Comparison of ENCODE assay signal across 10 mouse cellular contexts in genomic region chr11:74653385-74653784, GRCm38 (mm10). TPM values are rescaled to one million over a fixed set of nuclear protein-coding genes. Genes with fewer than 3 reads are reported as not detected.
DNase-seq lines count a peak whose midpoint lies in the region; ATAC-seq and TF ChIP-seq lines count a peak whose summit lies in the region.
"Had no signal": no experiment of that assay in that cellular context is flagged by ENCODE, and none has a peak within 500 bp of the region (broad histone marks: within the 10 kb centered on the region; RNA-seq: fewer than 3 reads in every experiment).

No protein-coding gene starts in this region.

- no peaks in the 10 kb centered on the region for H3K9me3 ChIP-seq in limb, embryonic 14.5 days (ENCODE audit: control insufficient read depth, low read length)
- H3K9me3 ChIP-seq in forebrain, embryonic 12.5 days = 0 out of 2 replicates have a peak, but pooled peaks cover 4% of the 10 kb centered on the region

- H3K27ac ChIP-seq in brown adipose tissue, adult 24 weeks (replicated peaks; ENCODE audit: low read depth, low read length) = peak overlapping the region; percentile 69
- no peak overlapping the region for H3K27ac ChIP-seq in limb, embryonic 14.5 days (replicated peaks; ENCODE audit: low read depth, low read length)
- H3K27ac ChIP-seq in forebrain, embryonic 12.5 days = no peak overlapping the region

- H3K27me3 ChIP-seq in limb, embryonic 14.5 days (ENCODE audit: control insufficient read depth, insufficient read depth, low read length) = no peaks in the 10 kb centered on the region
- no peaks in the 10 kb centered on the region for H3K27me3 ChIP-seq in forebrain, embryonic 12.5 days

- 0 out of 2 replicates have a peak overlapping the region, but pooled peaks have one; percentile 14 for H3K9ac ChIP-seq in limb, embryonic 14.5 days (ENCODE audit: low read depth, low read length, severe bottlenecking)
- H3K9ac ChIP-seq in forebrain, embryonic 12.5 days = no peak overlapping the region
- H3K9ac ChIP-seq: lung, embryonic 14.5 days had no signal

- H3K36me3 ChIP-seq in limb, embryonic 14.5 days (ENCODE audit: control insufficient read depth, insufficient read depth, low read length) = peaks cover 23% of the 10 kb centered on the region
- peaks cover 18% of the 10 kb centered on the region for H3K36me3 ChIP-seq in forebrain, embryonic 12.5 days (replicated peaks)

- ATAC-seq in limb, embryonic 14.5 days (ENCODE audit: low FRiP score, low read depth) = no peak
- ATAC-seq in forebrain, embryonic 12.5 days (ENCODE audit: low FRiP score) = no peak
- no peak for ATAC-seq in cerebellum, adult (ENCODE audit: insufficient number of reproducible peaks, low FRiP score, low TSS enrichment)

- TF ChIP-seq POLR2A in limb, embryonic 14.5 days (IDR thresholded peaks at IDR 0.05; ENCODE audit: borderline replicate concordance, extremely low read depth, insufficient read depth, insufficient read length) = no peak

- H3K4me3 ChIP-seq in brown adipose tissue, adult 24 weeks (ENCODE audit: insufficient read depth, low read depth, low read length) = peak overlapping the region; percentile 48
- no peak overlapping the region for H3K4me3 ChIP-seq in limb, embryonic 14.5 days (replicated peaks; ENCODE audit: low read length)
- H3K4me3 ChIP-seq in forebrain, embryonic 12.5 days (replicated peaks) = no peak overlapping the region
- H3K4me3 ChIP-seq: erythroblast, embryonic 14.5 days had no signal

- DNase-seq in ES-CJ7 (ENCODE audit: low read depth, low spot score) = peak; percentile 40
- peak; percentile 62 for DNase-seq in heart, postnatal 4 days
- DNase-seq in limb, embryonic 14.5 days (ENCODE audit: low spot score) = no peak
- DNase-seq in cerebellum, adult 9-10 months = no peak
- no peak for DNase-seq in thymus, postnatal 0 days (ENCODE audit: low spot score)
- DNase-seq: lung, embryonic 14.5 days had no signal

- 48% methylated on average over 6 of the region's 6 CpGs for WGBS in limb, embryonic 14.5 days
- WGBS in forebrain, embryonic 12.5 days = 73% methylated on average over 6 of the region's 6 CpGs

- H3K4me1 ChIP-seq in brown adipose tissue, adult 24 weeks (ENCODE audit: control insufficient read depth, insufficient read depth, insufficient read length, low read length) = peaks cover 3% of the 10 kb centered on the region; the same call in 1 of the 2 replicates
- H3K4me1 ChIP-seq in limb, embryonic 14.5 days (ENCODE audit: control insufficient read depth, insufficient read depth, low read length) = peaks cover 13% of the 10 kb centered on the region
- H3K4me1 ChIP-seq in forebrain, embryonic 12.5 days = peaks cover 34% of the 10 kb centered on the region

- H3K4me2 ChIP-seq in limb, embryonic 14.5 days (replicated peaks; ENCODE audit: low read depth, low read length, severe bottlenecking) = no peak overlapping the region
- no peak overlapping the region for H3K4me2 ChIP-seq in forebrain, embryonic 12.5 days
- H3K4me2 ChIP-seq: lung, embryonic 14.5 days had no signal

RNA-seq across cellular contexts. Expression of gene Cluh, which starts 4.1 kb away (rescaled TPM):
- polyA plus RNA-seq in brown adipose tissue, adult 24 weeks (2012; ENCODE audit: insufficient read depth, insufficient read length, missing spikeins) = 126 and 174 TPM in 2 replicates
- total RNA-seq in heart, postnatal 4 days (2021) = 100 to 1,000 TPM; 220 to 229 TPM
- polyA plus RNA-seq in limb, embryonic 14.5 days (2012; rRNA removed) = 44.8 and 48.8 TPM in 2 replicates
- 21.3 and 21.7 TPM in 2 replicates for polyA plus RNA-seq in limb, embryonic 14.5 days (2014; fragmentation: Nextera tagmentation; extraction: Ambion mirVana)
- 18.0 and 18.5 TPM in 2 replicates for polyA plus RNA-seq in forebrain, embryonic 12.5 days (2016; fragmentation: Nextera tagmentation; extraction: Ambion mirVana)
- 11.3 and 11.5 TPM in 2 replicates for polyA plus RNA-seq in thymus, postnatal 0 days (2015; fragmentation: Nextera tagmentation; extraction: Ambion mirVana)

RNA-seq across cellular contexts. Expression of gene Ccdc92b, which starts 34.0 kb away (rescaled TPM):
- polyA plus RNA-seq in brown adipose tissue, adult 24 weeks (2012; ENCODE audit: insufficient read depth, insufficient read length, missing spikeins) = not detected in 2 replicates
- total RNA-seq in heart, postnatal 4 days (2021) = under 1 TPM; 0.60 to 0.72 TPM
- 0.46 and 0.50 TPM in 2 replicates for polyA plus RNA-seq in limb, embryonic 14.5 days (2012; rRNA removed)
- 0.36 and 0.64 TPM in 2 replicates for polyA plus RNA-seq in limb, embryonic 14.5 days (2014; fragmentation: Nextera tagmentation; extraction: Ambion mirVana)
- 1.6 and 1.9 TPM in 2 replicates for polyA plus RNA-seq in forebrain, embryonic 12.5 days (2016; fragmentation: Nextera tagmentation; extraction: Ambion mirVana)
- 0.06 and 0.10 TPM in 2 replicates for polyA plus RNA-seq in thymus, postnatal 0 days (2015; fragmentation: Nextera tagmentation; extraction: Ambion mirVana)

RNA-seq across cellular contexts. Expression of gene Rap1gap2, which starts 42.7 kb away (rescaled TPM):
- 2.2 and 4.5 TPM in 2 replicates for polyA plus RNA-seq in brown adipose tissue, adult 24 weeks (2012; ENCODE audit: insufficient read depth, insufficient read length, missing spikeins)
- 10 to 100 TPM; 47.8 to 53.8 TPM for total RNA-seq in heart, postnatal 4 days (2021)
- polyA plus RNA-seq in limb, embryonic 14.5 days (2012; rRNA removed) = 3.5 and 4.1 TPM in 2 replicates
- polyA plus RNA-seq in limb, embryonic 14.5 days (2014; fragmentation: Nextera tagmentation; extraction: Ambion mirVana) = 1.1 and 1.8 TPM in 2 replicates
- polyA plus RNA-seq in forebrain, embryonic 12.5 days (2016; fragmentation: Nextera tagmentation; extraction: Ambion mirVana) = 4.1 and 4.4 TPM in 2 replicates
- 3.5 and 3.8 TPM in 2 replicates for polyA plus RNA-seq in thymus, postnatal 0 days (2015; fragmentation: Nextera tagmentation; extraction: Ambion mirVana)

Comparison
In these comparisons a context has a peak if more than half of its experiments do, and no peak if none do; other contexts are left out.
1. DNase-seq: peak in ES-CJ7 (single experiment) and heart, postnatal 4 days (single experiment); none in limb, embryonic 14.5 days (single experiment), cerebellum, adult 9-10 months (single experiment) and thymus, postnatal 0 days (single experiment).